Mouse (Mus musculus) MEL (cell line): ENCODE data around the gene P3h3. TPM values are rescaled to one million over a fixed set of nuclear protein-coding genes. Genes with fewer than 3 reads are reported as not detected.

Experiments used
- DNase-seq: peaks from one replicate; pipeline ENCODE4 v3.0.0; 2011; ENCODE audit warnings: low read depth, low spot score
- H3K27ac ChIP-seq: 2 replicates; pipeline ENCODE4 v1.5.1; 2012; ENCODE audit warnings: low read depth, mild to moderate bottlenecking, control low read depth, low read length, moderate library complexity; ENCODE audit not compliant: control insufficient read depth
- H3K27me3 ChIP-seq, 2 experiments: fragments of 150-350 bp in 1 of 2; sonication (generic) in 1 of 2; 2 replicates each; pipeline ENCODE4 v1.6.1; 2012; ENCODE audit warnings: low read length in 2 of 2, mild to moderate bottlenecking in 2 of 2, improper control_type of control experiment in 1 of 2, moderate library complexity in 1 of 2; ENCODE audit not compliant: insufficient read depth in 2 of 2, control insufficient read depth in 1 of 2
- H3K36me3 ChIP-seq, 2 experiments: 2 replicates each; pipeline ENCODE4 v1.6.1; 2012 to 2014; ENCODE audit warnings: low read length in 2 of 2, improper control_type of control experiment in 1 of 2, inconsistent platforms in 1 of 2, mild to moderate bottlenecking in 1 of 2; ENCODE audit not compliant: insufficient read depth in 2 of 2, control insufficient read depth in 1 of 2
- H3K4me1 ChIP-seq, 2 experiments: fragments of 150-350 bp in 1 of 2; sonication (generic) in 1 of 2; 2 replicates each; pipeline ENCODE4 v1.6.1; 2012; ENCODE audit warnings: low read length in 2 of 2, improper control_type of control experiment in 1 of 2, mild to moderate bottlenecking in 1 of 2; ENCODE audit not compliant: insufficient read depth in 2 of 2, control insufficient read depth in 1 of 2
- H3K4me3 ChIP-seq, 2 experiments: fragments of 150-350 bp in 1 of 2; sonication (generic) in 1 of 2; 2 replicates each; pipeline ENCODE4 v1.5.1; 2012; ENCODE audit warnings: low read depth in 2 of 2, low read length in 2 of 2, mild to moderate bottlenecking in 2 of 2, moderate library complexity in 2 of 2, control low read depth in 1 of 2, improper control_type of control experiment in 1 of 2; ENCODE audit not compliant: control insufficient read depth in 1 of 2, insufficient read depth in 1 of 2
- H3K79me2 ChIP-seq: 2 replicates; pipeline ENCODE4 v1.6.1; 2012; ENCODE audit warnings: mild to moderate bottlenecking, low read length, moderate library complexity; ENCODE audit not compliant: control insufficient read depth, poor library complexity, insufficient read depth
- H3K9ac ChIP-seq: 2 replicates; pipeline ENCODE4 v1.6.1; 2012; ENCODE audit warnings: low read depth, mild to moderate bottlenecking, control low read depth, low read length, moderate library complexity; ENCODE audit not compliant: control insufficient read depth, poor library complexity, severe bottlenecking
- H3K9me3 ChIP-seq: fragments of 150-350 bp; sonication (generic); replicated peaks from 2 replicates; pipeline ENCODE4 v1.6.1; 2012; ENCODE audit warnings: mild to moderate bottlenecking, low read length, improper control_type of control experiment, moderate library complexity; ENCODE audit not compliant: insufficient read depth
- BHLHE40 ChIP-seq: IDR thresholded peaks from 2 replicates; pipeline ENCODE4 v1.6.1; 2012; ENCODE audit warnings: low read depth, mild to moderate bottlenecking, inconsistent platforms, low read length, improper control_type of control experiment, borderline replicate concordance
- CHD1 ChIP-seq: IDR thresholded peaks from 2 replicates; pipeline ENCODE4 v1.6.1; 2012; ENCODE audit warnings: low read depth, mild to moderate bottlenecking, inconsistent platforms, low read length, improper control_type of control experiment
- CTCF ChIP-seq, 3 experiments: IDR thresholded peaks in 2 of 3; conservative IDR thresholded peaks in 1 of 3; 2 replicates each; pipeline ENCODE4 v1.5.1; 2011 to 2012; ENCODE audit warnings: low read length in 3 of 3, low read depth in 2 of 3, mild to moderate bottlenecking in 2 of 3, improper control_type of control experiment in 1 of 3, inconsistent platforms in 1 of 3, mixed read lengths in 1 of 3, moderate library complexity in 1 of 3; ENCODE audit not compliant: control insufficient read depth in 1 of 3, insufficient read depth in 1 of 3, poor library complexity in 1 of 3, severe bottlenecking in 1 of 3
- ELF1 ChIP-seq: IDR thresholded peaks from 2 replicates; pipeline ENCODE4 v1.6.1; 2014; ENCODE audit warnings: low read depth, mild to moderate bottlenecking, inconsistent platforms, low read length, improper control_type of control experiment, moderate library complexity
- GABPA ChIP-seq: IDR thresholded peaks from 2 replicates; pipeline ENCODE4 v1.6.1; 2012; ENCODE audit warnings: low read depth, mild to moderate bottlenecking, inconsistent platforms, low read length, improper control_type of control experiment, moderate library complexity
- GATA1 ChIP-seq: IDR thresholded peaks from 2 replicates; pipeline ENCODE4 v1.6.1; 2011; ENCODE audit warnings: low read depth, low read length, improper control_type of control experiment
- JUND ChIP-seq: IDR thresholded peaks from 2 replicates; pipeline ENCODE4 v1.6.1; 2011; ENCODE audit warnings: low read depth, mild to moderate bottlenecking, improper control_type of control experiment, low read length
- KAT2A ChIP-seq: conservative IDR thresholded peaks from 2 replicates; pipeline ENCODE4 v1.6.1; 2012; ENCODE audit warnings: low read depth, low read length, improper control_type of control experiment, inconsistent platforms
- MAX ChIP-seq: IDR thresholded peaks from 2 replicates; pipeline ENCODE4 v1.6.1; 2011; ENCODE audit warnings: low read length, improper control_type of control experiment
- MAZ ChIP-seq: IDR thresholded peaks from 2 replicates; pipeline ENCODE4 v1.6.1; 2012; ENCODE audit warnings: low read depth, mild to moderate bottlenecking, inconsistent platforms, low read length, improper control_type of control experiment
- MEF2A ChIP-seq: IDR thresholded peaks from 2 replicates; pipeline ENCODE4 v1.6.1; 2014; ENCODE audit warnings: low read depth, mild to moderate bottlenecking, inconsistent platforms, low read length, improper control_type of control experiment; ENCODE audit not compliant: poor library complexity, insufficient replicate concordance, severe bottlenecking; ENCODE audit errors: extremely low read depth
- MXI1 ChIP-seq: IDR thresholded peaks from 2 replicates; pipeline ENCODE4 v1.6.1; 2011; ENCODE audit warnings: mild to moderate bottlenecking, low read depth, low read length, improper control_type of control experiment
- MYC ChIP-seq: IDR thresholded peaks from 2 replicates; pipeline ENCODE4 v1.6.1; 2011; ENCODE audit warnings: low read depth, mild to moderate bottlenecking, low read length, improper control_type of control experiment, moderate library complexity
- POLR2AphosphoS2 ChIP-seq: IDR thresholded peaks from 2 replicates; pipeline ENCODE4 v1.6.1; 2011; ENCODE audit warnings: low read length, improper control_type of control experiment
- RAD21 ChIP-seq: IDR thresholded peaks from 2 replicates; pipeline ENCODE4 v1.6.1; 2011; ENCODE audit warnings: mild to moderate bottlenecking, low read depth, low read length, improper control_type of control experiment
- RCOR1 ChIP-seq: IDR thresholded peaks from 2 replicates; pipeline ENCODE4 v1.6.1; 2012; ENCODE audit warnings: low read depth, mild to moderate bottlenecking, inconsistent platforms, low read length, improper control_type of control experiment
- SMC3 ChIP-seq: IDR thresholded peaks from 2 replicates; pipeline ENCODE4 v1.6.1; 2011; ENCODE audit warnings: low read depth, low read length, improper control_type of control experiment
- TAL1 ChIP-seq: IDR thresholded peaks from 2 replicates; pipeline ENCODE4 v1.6.1; 2012; ENCODE audit warnings: mild to moderate bottlenecking, inconsistent platforms, low read length, moderate library complexity, mixed read lengths
- TBP ChIP-seq: IDR thresholded peaks from 2 replicates; pipeline ENCODE4 v1.8.0; 2011; ENCODE audit warnings: low read depth, low read length, improper control_type of control experiment
- USF1 ChIP-seq: IDR thresholded peaks from 2 replicates; pipeline ENCODE4 v1.6.1; 2014; ENCODE audit warnings: low read depth, mild to moderate bottlenecking, inconsistent platforms, low read length, improper control_type of control experiment, moderate library complexity
- ZC3H11A ChIP-seq: IDR thresholded peaks from 2 replicates; pipeline ENCODE4 v1.6.1; 2012; ENCODE audit warnings: low read depth, mild to moderate bottlenecking, inconsistent platforms, low read length, improper control_type of control experiment
- ZKSCAN1 ChIP-seq: IDR thresholded peaks from 2 replicates; pipeline ENCODE4 v1.6.1; 2012; ENCODE audit warnings: low read depth, mild to moderate bottlenecking, inconsistent platforms, low read length, improper control_type of control experiment, moderate library complexity
- ZMIZ1 ChIP-seq: IDR thresholded peaks from 2 replicates; pipeline ENCODE4 v1.6.1; 2012; ENCODE audit warnings: low read depth, mild to moderate bottlenecking, inconsistent platforms, low read length, improper control_type of control experiment, moderate library complexity
- ZNF384 ChIP-seq: IDR thresholded peaks from 2 replicates; pipeline ENCODE4 v1.6.1; 2012; ENCODE audit warnings: low read depth, mild to moderate bottlenecking, inconsistent platforms, low read length, improper control_type of control experiment
- polyA plus RNA-seq, 2 experiments: library from polyadenylated mRNA; stranded (reverse) in 1 of 2; unstranded in 1 of 2; fragments of >175 nt in 1 of 2; fragments of >200 nt in 1 of 2; gene quantifications; 2 replicates each; pipeline versions ENCODE4 v1.2.1 to v1.2.4; 2012; ENCODE audit warnings: low replicate concordance in 2 of 2, low read depth in 1 of 2; ENCODE audit not compliant: insufficient read length in 2 of 2, insufficient read depth in 1 of 2, missing spikeins in 1 of 2
- total RNA-seq: library from RNA; depleted of rRNA; stranded (reverse); fragments of 300-350 nt; gene quantifications from 2 replicates; pipeline ENCODE4 v1.2.3, GENCODE M21; 2012

P3h3 gene
- total and polyA plus RNA-seq, 3 experiments: 0.23 to 2.1 TPM; not detected in 1

- H3K27ac ChIP-seq: no peak overlapping the region
- H3K4me3 ChIP-seq: no peak overlapping the region
- no peaks in the 10 kb centered on the region for H3K9me3 ChIP-seq
- H3K9ac ChIP-seq: no peak overlapping the region
- no peaks in the 10 kb centered on the region for H3K27me3 ChIP-seq
- no peaks in the 10 kb centered on the region for H3K4me1 ChIP-seq
- H3K36me3 ChIP-seq: peaks cover 0 to 15% of the 10 kb centered on the region in 2 experiments; a peak in 2 of 4 replicates
- DNase-seq: no peak
- no peaks in the 10 kb centered on the region for H3K79me2 ChIP-seq
- TF ChIP-seq ZC3H11A (no peak), KAT2A (no peak), MAX (no peak), GATA1 (no peak), TBP (no peak), MYC (no peak), JUND (no peak), RAD21 (no peak), CTCF (IDR thresholded peaks at IDR 0.05 in 2 of 3, conservative IDR thresholded peaks at IDR 0.05 in 1 of 3; ENCODE audit: control insufficient read depth in 1 of 3, insufficient read depth in 1 of 3, low read depth in 2 of 3, low read length in 3 of 3, poor library complexity in 1 of 3, severe bottlenecking in 1 of 3) (no peak), ZKSCAN1 (no peak), TAL1 (no peak), ZMIZ1 (no peak), CHD1 (no peak), MXI1 (no peak)
These were observed 36.7 kb downstream of the P3h3 start for GRCm38 (mm10) chr6:124820891-124821290.

- peaks cover 9% of the 10 kb centered on the region for H3K79me2 ChIP-seq
- no peak overlapping the region for H3K27ac ChIP-seq
- H3K4me3 ChIP-seq: no peak overlapping the region
- DNase-seq: no peak
- H3K9ac ChIP-seq: no peak overlapping the region
- no peak for TF ChIP-seq SMC3
- TF ChIP-seq MEF2A: no peak
- no peak for TF ChIP-seq TBP
- no peak for TF ChIP-seq ZC3H11A
- TF ChIP-seq GABPA: no peak
- TF ChIP-seq ELF1: no peak
- TF ChIP-seq MAZ: no peak
- TF ChIP-seq ZMIZ1: no peak
- TF ChIP-seq POLR2AphosphoS2: no peak
- TF ChIP-seq BHLHE40: no peak
- no peak for TF ChIP-seq MXI1
- TF ChIP-seq ZNF384: no peak
- no peak for TF ChIP-seq USF1
- no peak for TF ChIP-seq RCOR1
- H3K27me3 ChIP-seq: no peaks in the 10 kb centered on the region
- no peaks in the 10 kb centered on the region for H3K9me3 ChIP-seq
- H3K36me3 ChIP-seq: peaks cover 6 to 9% of the 10 kb centered on the region in 2 experiments
- H3K4me1 ChIP-seq: peaks cover 0 to 5% of the 10 kb centered on the region in 2 experiments; a peak in 3 of 4 replicates
These were observed 39.6 kb downstream of the P3h3 start for GRCm38 (mm10) chr6:124817971-124818370.
